ENCODE assay signal across 15 mouse cellular contexts in genomic region chr7:132693561-132693960, GRCm38 (mm10).
"Had no signal": no experiment of that assay in that cellular context is flagged by ENCODE, and none has a peak within 500 bp of the region (broad histone marks: within the 10 kb centered on the region; RNA-seq: fewer than 3 reads in every experiment).

No protein-coding gene starts in this region.

- H3K36me3 ChIP-seq: liver, embryonic 15.5 days; midbrain, embryonic 10.5 days had no signal

- DNase-seq: left cerebral cortex, postnatal 4 days; lung, adult 2 months; lung, postnatal 36 days; midbrain, embryonic 14.5 days; retina, postnatal 1 day; right cerebral cortex, postnatal 14 days; thymus, postnatal 36 days had no signal

- ATAC-seq: inflammation-experienced regulatory T-cells, adult 6 months; intestine, postnatal 0 days; lung, postnatal 0 days had no signal

- H3K27ac ChIP-seq: limb, embryonic 13.5 days; liver, embryonic 15.5 days; midbrain, embryonic 10.5 days; neural tube, embryonic 12.5 days had no signal

- H3K27me3 ChIP-seq: limb, embryonic 13.5 days; liver, embryonic 15.5 days; neural tube, embryonic 12.5 days had no signal

- H3K4me3 ChIP-seq: limb, embryonic 13.5 days; liver, embryonic 15.5 days; midbrain, embryonic 10.5 days; myocyte; neural tube, embryonic 12.5 days had no signal

- H3K9me3 ChIP-seq: liver, embryonic 15.5 days; neural tube, embryonic 12.5 days had no signal

- H3K9ac ChIP-seq: limb, embryonic 13.5 days; liver, embryonic 15.5 days; neural tube, embryonic 12.5 days had no signal

- H3K4me2 ChIP-seq: limb, embryonic 13.5 days; liver, embryonic 15.5 days; neural tube, embryonic 12.5 days had no signal

- H3K4me1 ChIP-seq: midbrain, embryonic 10.5 days had no signal
